Mouse (Mus musculus): Measurements from ENCODE around the gene Wdfy2. TPM values are rescaled to one million over a fixed set of nuclear protein-coding genes. Genes with fewer than 3 reads are reported as not detected.

Wdfy2 gene
- total RNA-seq, 2 experiments from 2014 or later, result 16.3 to 16.6 TPM

DNA sequence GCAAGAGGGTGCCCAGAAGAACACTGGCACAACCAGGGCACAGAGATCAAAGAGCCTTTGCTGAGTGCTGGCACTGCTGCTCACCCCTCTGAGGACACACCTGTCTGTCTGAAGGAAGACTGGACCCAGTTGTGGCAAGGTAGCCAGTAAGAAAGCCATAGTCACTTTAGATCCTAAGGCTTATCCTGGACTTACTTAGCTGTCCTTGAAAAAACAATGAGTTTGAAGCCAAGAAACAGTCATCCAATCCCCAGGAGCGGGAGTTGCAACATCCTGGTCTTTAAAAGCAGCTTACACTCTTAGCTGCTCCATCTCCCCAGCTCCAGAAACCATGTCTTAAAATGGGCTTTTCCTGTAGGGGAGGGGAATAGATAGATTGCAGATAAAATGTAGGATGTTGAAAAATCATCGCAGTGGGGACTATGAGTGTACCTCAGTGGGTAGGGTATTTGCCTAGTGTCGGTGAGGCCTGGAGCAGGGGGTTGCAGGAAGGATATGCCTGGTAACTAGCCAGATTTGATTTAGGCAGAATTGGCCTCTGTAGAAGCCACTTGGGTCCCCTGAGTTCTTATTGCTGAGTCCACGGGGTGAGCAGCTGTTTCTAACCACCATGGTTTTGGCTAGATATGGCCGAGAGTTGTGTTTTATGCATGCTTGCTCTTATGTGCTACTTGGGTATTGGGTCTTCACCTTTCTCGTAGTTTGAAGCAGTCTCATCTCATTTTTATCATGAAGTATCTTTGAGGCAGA, 99.3 kb downstream of the Wdfy2 start:
- no peak for DNase-seq

DNA sequence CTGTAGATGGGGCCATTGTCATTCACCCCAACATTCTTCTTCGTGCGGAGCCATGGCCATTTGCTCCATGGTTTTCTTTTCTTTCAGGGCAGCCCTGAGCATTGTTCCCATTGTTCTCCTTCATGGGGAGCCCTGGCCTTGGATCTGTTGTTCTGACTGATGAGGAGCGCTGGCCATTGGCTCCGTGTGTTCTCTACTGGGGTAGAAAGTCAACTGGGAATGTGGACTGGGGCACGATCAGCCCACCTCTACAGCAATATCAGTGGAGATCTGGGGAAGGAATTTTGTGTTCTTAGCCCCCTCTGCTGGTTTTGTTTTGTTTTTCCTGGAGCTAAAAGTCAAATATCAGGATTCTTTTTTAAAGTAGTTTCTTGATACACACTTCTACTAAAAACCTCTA, 100.2 kb downstream of the Wdfy2 start:
- DNase-seq, result no peak

DNA sequence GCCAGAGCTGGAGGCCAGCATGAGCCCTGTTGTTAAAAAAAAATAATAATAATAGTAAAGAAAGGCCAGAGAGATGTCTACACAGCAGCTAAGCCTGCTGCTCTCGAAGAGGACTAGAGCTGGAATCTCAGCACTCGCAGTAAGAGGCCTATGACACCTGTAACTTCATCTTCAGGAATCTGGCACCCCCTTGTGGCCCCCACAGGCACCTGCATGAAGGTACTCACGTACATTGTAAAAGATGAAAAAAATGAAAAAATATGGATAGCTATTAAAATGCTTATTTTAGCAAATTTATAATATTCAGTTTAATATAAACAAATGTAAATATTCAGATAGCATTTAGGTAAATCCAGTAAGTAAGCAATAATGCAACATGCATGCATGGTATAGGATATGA, 102.0 kb downstream of the Wdfy2 start:
- no peak for DNase-seq

DNA sequence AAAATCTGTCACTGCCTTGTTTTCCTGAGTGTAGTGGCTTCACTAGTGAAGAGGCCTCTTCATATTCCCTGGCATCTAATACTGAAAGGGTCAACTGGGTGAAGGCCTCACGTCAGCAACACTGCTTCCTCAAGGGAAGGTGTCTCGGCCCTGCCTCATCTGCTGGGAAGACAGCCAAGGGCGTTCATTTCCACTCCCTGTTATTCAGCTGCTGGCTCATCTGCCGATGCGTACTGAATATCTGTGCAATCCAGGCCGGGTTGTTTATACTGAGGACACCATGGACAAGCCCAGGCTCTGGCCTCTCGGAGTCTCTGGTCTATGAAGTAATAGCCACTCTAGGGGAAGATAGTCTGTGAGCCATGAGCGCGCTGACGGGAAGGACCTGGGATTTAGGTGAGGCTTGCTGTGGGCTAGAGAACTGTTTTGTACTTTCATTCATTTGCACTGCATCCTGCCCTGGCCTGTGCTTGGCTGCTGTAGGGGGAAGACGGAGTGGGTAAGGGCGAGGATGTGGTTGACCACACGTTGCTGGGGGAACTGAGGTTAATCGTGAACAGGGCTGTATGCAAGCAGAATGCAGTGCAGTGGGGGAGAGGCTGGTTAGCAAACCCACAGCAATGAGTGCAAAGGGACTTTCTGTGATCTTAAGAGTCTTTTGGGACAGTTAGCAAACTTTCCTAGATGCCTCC, 103.1 kb downstream of the Wdfy2 start:
- DNase-seq, result no peak

DNA sequence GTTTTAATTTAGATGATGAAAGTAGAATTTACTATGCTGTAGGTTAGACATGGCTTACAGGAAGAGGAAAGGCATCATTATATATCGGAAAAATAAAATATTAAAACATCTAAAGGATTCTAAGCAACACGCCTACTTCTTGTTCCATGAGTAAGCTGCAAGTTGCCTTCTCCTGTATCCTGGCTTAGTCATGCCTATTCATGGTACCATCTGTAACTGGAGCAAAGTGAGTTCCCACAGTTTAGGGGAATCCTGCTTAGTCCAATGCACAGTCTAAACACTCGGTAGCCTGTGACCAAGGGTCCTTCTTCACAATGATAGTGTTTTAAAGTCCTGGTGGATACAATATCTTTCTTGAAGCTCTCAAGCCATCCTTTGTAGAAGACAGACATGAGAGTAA, 109.3 kb downstream of the Wdfy2 start:
- DNase-seq, result no peak

DNA sequence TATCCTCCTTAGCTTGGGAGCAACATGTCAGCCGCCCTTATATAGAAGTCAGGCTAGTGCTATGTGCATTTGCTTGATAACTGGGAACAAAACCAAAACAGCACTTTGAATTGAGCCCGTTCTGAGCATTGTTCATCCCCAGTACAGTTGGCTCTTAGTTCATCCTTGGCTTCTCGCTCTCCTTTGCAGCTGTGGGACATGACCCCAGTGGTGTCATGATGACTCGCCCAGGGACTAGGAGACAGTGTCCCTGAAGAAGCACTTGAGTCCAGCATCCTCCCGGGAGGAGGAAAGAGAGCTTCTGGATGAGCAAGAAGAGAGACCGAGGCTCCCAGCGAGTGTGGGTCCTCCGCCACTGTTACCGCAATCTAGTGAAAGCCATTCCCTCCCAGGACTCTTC, 118.6 kb downstream of the Wdfy2 start:
- no peak for DNase-seq

DNA sequence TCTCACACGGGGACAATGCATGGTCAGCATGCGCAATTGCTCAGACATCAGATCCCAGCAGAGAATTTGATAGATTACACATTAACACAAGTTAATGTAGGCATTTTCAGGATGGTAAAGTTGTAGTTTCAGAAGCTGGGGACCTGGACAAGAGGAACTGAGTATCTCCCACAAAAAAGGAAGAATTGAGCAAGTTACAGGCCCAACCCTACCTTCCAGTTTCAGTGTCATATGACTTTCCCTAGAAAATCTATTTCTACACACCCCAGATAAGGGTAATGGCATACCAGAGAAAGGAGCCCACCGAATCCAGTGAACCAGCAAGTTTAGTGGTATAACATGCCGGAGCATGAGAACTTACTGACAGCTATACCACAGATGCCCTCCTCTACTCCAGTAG, 126.2 kb downstream of the Wdfy2 start:
- no peak for DNase-seq

DNA sequence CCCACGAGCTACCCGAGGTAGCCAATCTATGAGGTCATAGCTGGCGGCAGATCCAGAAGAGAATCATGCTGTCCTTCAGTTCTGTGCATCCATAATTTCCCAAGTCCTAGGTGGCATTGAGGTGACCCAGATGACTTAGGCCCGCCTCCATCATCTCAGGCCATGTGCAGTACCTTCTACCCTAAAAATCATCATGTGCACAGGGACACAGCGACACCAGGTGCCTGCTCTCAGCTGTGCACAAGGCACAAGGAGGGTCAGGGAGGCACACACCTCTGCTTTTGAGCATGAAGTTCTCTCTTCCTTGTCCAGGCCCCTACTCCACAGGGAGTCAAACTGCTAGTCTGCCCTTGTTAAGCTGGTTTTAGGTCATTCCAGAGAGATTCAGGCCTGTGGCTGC, 127.9 kb downstream of the Wdfy2 start:
- no peak for DNase-seq

DNA sequence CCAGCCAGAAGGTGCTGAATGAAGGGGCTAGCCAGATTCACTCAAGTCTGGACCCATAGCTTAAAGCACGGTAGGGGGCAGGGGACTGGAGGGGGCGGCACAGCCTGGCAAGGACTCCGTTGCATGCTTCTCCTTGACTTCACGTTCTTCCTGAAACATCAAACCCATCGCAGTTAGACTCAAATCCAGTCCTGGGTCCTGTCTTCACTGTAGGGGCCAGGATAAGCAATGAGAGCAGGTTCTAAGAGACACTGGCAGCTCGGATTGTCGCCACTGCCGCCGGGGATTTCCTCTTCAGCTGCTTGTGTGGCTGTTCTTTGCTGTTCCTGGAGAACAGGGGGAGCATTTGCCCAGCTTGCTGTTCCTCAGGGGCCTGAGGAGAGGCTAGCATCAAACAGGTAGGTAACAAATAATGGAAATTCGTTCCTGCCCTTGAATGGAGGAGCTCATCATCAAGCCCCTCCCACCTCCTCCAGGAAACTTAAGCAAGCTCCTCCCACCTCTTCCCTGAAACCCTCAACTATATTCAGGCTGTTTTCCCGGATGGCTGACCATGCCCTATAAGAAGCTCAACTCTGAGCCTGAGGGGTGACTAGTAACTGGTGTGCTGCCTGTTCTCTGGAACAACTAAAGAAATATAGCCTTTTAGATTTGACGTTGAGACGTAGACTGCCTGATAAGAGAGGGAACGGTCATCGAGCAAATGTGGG, 128.5 kb downstream of the Wdfy2 start:
- DNase-seq, result no peak

DNA sequence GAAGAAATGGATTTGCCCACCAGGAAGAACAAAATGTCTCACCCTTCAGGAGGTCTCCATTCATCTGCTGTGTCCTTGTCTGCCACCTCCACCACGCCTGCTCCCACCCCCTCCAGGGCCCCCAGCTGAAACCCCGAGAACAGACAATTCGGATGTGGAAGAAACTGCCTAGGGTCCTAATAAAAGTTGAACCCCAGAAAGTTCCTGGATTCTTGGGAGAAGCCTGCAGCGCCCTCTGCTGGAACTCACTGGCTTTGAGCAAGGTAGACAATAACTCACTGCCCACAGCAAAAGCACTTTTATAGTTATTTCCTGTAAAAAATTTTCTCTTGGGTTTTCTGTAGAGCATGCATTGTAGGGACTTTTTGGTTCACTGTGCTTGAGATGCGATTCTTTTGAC, 137.6 kb downstream of the Wdfy2 start:
- DNase-seq, result peak; percentile 51 to 54

DNA sequence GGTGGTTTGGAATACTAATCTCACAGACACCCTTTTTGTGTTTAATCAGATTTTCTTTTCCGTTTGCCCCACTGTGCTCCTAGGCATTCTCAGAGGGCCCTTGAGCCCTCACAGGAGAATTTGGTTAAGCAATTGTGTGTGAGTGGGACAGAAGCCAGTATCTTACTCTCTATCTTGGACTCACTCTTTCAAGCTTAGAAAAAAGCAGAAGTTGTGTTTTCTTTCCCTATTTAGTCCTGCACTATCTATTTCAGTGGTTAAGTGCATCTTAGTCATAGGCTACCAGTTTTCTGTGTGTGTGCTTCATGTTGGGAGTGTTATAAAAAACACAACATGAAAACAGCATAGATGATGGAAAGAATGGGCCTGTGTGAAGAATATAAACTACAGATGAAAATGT, 142.3 kb downstream of the Wdfy2 start:
- no peak for DNase-seq

DNA sequence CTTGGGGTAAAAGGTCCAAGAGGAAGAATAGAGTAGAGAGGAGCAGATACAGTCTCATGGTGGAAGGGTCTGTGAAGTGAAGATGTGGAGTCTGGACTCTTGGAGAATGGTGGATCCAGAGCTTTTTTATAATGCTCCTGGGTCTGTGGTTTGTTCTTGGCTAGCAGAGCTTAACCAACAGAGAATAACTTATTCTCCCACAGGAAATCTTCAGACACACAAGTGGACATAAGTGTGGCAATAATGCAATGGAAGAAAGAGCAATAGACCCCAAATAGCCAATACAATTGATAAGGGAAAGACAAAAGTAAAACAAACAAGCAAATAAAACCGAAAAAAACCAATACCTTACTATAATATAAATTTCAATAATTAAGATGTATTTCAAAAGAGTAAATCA, 146.9 kb downstream of the Wdfy2 start, which contains the start of gene Defb48:
Gene Defb48 (minus strand): TSS at position 101 of the 400 bp plus-strand sequence.
- no peak for DNase-seq

DNA sequence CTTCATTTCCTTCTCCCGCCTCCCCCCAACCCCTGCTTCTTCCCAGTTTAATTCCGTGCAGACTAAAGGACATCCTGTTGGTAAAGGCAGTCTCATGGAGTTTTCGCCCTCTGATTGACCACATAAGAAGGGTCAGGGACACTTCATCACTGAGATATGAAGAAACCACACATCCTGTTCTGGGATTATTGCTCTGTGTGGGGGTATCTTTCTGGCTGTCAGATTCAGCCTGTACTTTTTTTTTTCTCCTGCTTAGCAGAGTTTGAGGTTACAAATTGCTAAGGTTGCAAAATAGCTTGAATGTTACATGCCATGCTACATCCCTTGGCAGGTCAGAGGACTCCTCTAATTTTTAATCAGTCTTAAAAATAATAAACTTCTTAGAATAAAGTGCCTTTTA, 153.8 kb downstream of the Wdfy2 start:
- no peak for DNase-seq

DNA sequence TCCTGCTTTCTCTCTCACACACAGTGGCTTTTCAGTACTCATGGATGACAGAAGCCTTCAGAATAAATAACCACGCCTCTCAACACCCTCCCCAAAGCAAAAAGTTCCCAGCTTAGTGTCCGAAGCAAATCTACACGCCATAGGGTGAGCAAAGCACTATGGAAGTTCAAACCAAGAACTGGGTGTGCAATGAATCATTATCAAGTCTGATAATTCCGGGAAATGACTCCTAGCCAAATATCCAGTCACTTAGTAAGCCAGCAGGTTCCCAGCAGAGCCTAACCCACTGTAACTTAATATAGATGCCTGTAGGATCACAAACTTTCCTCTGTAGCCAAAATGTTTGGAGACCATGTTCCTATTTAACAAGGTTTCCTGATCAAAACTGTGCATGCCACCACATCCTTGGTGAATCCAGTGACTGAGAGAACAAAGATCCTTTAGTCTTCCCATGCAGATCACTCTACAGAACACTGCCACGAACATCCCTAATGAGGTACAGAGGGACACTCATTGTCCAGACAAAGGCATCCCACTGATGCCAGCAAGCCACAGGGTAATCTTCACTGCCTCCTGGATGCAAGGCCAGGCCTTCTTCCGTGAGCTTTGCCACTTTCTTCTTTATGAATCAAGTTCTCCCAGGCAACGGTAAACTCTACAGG, 154.5 kb downstream of the Wdfy2 start:
- no peak for DNase-seq

DNA sequence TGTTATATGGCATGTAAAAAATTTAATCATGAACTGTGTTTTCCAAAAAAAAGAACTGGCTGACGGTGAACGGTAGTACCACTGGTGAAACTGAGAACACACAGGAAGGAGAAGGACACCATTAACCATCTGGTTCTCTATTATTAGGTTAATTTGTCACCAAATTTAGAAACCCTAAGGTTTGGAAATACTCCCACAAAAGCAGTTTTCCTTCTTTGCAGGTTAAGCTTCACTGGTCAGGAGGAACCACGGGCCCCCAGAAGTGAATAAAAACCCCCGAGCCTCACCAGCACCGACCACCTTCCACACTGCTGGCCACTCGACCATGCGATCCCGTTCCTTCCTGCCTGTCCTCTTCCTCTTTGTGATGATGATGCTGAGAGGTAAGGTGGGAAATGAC, 160.3 kb downstream of the Wdfy2 start, which contains the start of gene Defb47:
Gene Defb47 (plus strand): TSS at position 301 of the 400 bp plus-strand sequence.
- no peak for DNase-seq

DNA sequence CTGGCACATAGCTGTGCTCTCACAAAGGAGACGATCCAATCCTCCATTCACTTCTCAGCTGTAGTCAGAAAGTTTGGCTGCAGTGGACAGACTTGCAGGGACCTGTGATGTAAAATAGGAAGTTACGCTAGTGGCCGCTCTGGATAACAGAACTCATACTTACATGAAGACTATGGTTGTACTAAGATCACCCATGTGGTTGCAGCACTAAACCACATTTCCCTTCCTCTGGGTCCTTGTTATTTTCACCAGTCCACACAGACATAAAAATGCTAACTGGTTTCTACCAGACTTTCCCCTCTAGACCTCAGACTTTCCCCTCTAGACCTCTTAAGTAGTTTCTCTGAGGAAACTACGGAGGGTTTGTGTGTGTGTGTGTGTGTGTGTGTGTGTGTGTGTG, 161.5 kb downstream of the Wdfy2 start:
- no peak for DNase-seq

DNA sequence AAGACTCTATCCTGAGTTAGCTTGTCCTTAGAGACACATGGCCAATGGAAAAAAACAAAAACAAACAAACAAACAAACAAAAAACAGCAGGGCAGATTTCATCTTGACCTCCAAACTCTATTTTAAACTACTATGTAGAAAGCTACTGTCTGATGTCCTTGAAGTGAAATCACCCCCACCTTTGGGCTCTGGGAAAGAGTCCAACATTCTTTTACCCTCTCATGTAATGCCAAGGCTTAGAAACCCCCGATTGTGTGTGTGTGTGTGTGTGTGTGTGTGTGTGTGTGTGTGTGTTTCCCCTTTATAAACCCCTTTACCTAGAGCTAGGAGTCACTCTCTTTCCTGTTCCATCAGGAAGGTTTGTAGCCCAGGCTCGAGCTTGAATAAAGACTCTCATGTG, 165.1 kb downstream of the Wdfy2 start:
- DNase-seq, result no peak

Small RNA genes within 50 kb of the gene (microRNA-seq; reads per million reads assigned to microRNA genes)
- gene Mir6541 (0 reads per million in 2 experiments), gene Mir8098 (0.63 to 1.2 reads per million in 2 experiments)

Other genes starting within 250 kb of the Wdfy2 start
- gene Serpine3, start 174.0 kb upstream of the Wdfy2 start, total RNA-seq (2021), result under 1 TPM in 1 of 2 experiments, not detected in 1; 0.25 TPM
- gene Ints6, start 76.5 kb upstream of the Wdfy2 start, total RNA-seq (2021), result 10 to 100 TPM; 45.9 to 53.7 TPM
- not detected for gene Defb48, start 146.8 kb downstream of the Wdfy2 start, total RNA-seq (2021)
- gene Defb47, start 160.4 kb downstream of the Wdfy2 start, total RNA-seq (2021), result not detected
- gene Defb43, start 174.1 kb downstream of the Wdfy2 start, total RNA-seq (2021), result not detected
- gene Defb42, start 209.3 kb downstream of the Wdfy2 start, total RNA-seq (2021), result not detected
- not detected for gene Defb30, start 212.3 kb downstream of the Wdfy2 start, total RNA-seq (2021)

Data from layer of hippocampus, postnatal 36 days (tissue).